Mouse (Mus musculus) bone marrow, adult 2 months (tissue): ENCODE data around the gene Mettl17.

Experiments used
- CTCF ChIP-seq: fragments of 200-500 bp; IDR thresholded peaks from 2 replicates; pipeline ENCODE4 v1.5.1; 2011; ENCODE audit warnings: low read length, control low read depth; ENCODE audit not compliant: control insufficient read depth, insufficient read depth
- POLR2A ChIP-seq: fragments of 200-500 bp; IDR thresholded peaks from 2 replicates; pipeline ENCODE4 v1.6.1; 2011; ENCODE audit warnings: low read depth, mild to moderate bottlenecking, control low read depth, low read length, borderline replicate concordance; ENCODE audit not compliant: control insufficient read depth

- TF ChIP-seq CTCF (no peak), POLR2A (no peak)
These were observed 1.1 kb upstream of the Mettl17 start for GRCm38 (mm10) chr14:51883527-51884030.
